Mouse (Mus musculus) T-helper 1 cell (primary cell): ENCODE measurements around the gene Gm21988.

Experiments
- in situ Hi-C: fragments of 300-600 bp; cut with MboI, MseI; formaldehyde crosslinking; loops from one replicate; pipeline ENCODE4 v1.15.1; 2025; ENCODE audit warnings: high pct_unique_total_duplicates

Gene Gm21988

DNA sequence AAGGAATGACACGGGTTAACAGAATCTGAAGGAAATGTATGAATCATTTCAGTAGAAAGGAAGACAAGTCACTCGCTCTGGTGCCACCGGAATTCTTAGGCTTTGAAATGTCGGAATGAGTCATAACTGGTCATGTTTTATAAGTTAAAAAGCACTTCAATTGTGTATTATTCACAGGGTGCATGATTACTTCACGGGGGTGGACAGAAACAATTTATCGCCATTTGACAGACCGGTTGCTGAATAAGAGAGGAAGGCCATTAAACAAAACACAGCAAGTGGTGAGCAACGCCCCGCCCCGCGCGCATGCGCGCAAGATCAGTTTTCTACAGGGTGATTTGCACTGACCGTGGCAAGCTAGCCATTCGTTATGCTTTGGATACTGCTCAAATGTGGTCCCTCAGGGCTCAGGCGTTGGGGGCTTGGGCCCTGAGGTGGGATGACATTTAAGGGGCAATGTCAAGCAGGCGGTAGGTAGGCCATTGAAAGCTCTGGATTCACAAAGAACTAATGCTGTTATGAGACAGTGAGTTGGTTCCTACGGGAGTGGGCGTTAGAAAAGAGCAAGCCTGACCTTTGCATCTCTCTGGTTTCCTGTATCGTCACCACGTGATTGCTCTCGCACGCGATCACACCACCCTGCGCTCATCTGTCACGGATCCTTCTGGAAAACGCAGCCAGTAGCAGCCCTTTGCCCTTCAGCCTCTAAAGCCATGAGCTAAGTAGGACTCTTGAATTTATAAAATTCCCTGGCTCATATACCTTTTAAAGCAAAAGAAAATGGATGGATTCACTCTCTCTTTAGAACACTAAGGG lies 50.1 kb downstream of the Gm21988 start:
- in situ Hi-C loops: no loop called here
